Mouse (Mus musculus) forebrain, embryonic 11.5 days (tissue): ENCODE data around the gene Pacsin2. TPM values are rescaled to one million over a fixed set of nuclear protein-coding genes. Genes with fewer than 3 reads are reported as not detected.

Source experiments
- ATAC-seq: fragments of 200-750 bp; cut with Nextera tagmentation; replicated peaks from 2 replicates; pipeline ENCODE4 v1.8.0; 2017; ENCODE audit warnings: moderate TSS enrichment; ENCODE audit not compliant: low FRiP score
- DNase-seq: peaks from one replicate; pipeline ENCODE4 v3.0.0-alpha.2; 2017; ENCODE audit warnings: low spot score
- H3K27ac ChIP-seq: fragments of 300-500 bp; sonication (generic); 2 replicates; pipeline ENCODE4 v1.5.1; 2014; ENCODE audit warnings: low read depth, low read length
- H3K27me3 ChIP-seq: fragments of 300-500 bp; sonication (generic); 2 replicates; pipeline ENCODE4 v1.6.1; 2014; ENCODE audit warnings: mild to moderate bottlenecking, low read length, mixed read lengths; ENCODE audit not compliant: control insufficient read depth, insufficient read depth
- H3K36me3 ChIP-seq: fragments of 300-500 bp; sonication (generic); 2 replicates; pipeline ENCODE4 v1.6.1; 2014; ENCODE audit warnings: mild to moderate bottlenecking, low read length, moderate library complexity, mixed read lengths; ENCODE audit not compliant: control insufficient read depth, insufficient read depth
- H3K4me1 ChIP-seq: fragments of 300-500 bp; sonication (generic); replicated peaks from 2 replicates; pipeline ENCODE4 v1.6.1; 2014; ENCODE audit warnings: low read length, mixed read lengths; ENCODE audit not compliant: control insufficient read depth, insufficient read depth
- H3K4me2 ChIP-seq: fragments of 300-500 bp; sonication (generic); 2 replicates; pipeline ENCODE4 v1.6.1; 2014; ENCODE audit warnings: low read depth, mild to moderate bottlenecking, low read length, moderate library complexity, mixed read lengths; ENCODE audit not compliant: severe bottlenecking
- H3K4me3 ChIP-seq: fragments of 300-500 bp; sonication (generic); 2 replicates; pipeline ENCODE4 v1.5.1; 2014; ENCODE audit warnings: low read depth, low read length
- H3K9ac ChIP-seq: fragments of 300-500 bp; sonication (generic); 2 replicates; pipeline ENCODE4 v1.6.1; 2014; ENCODE audit warnings: low read length
- H3K9me3 ChIP-seq: fragments of 300-500 bp; sonication (generic); 2 replicates; pipeline ENCODE4 v1.6.1; 2016; ENCODE audit warnings: low read length, mixed read lengths; ENCODE audit not compliant: control insufficient read depth
- WGBS: fragments of 180-500 bp; shearing (Covaris S2); extraction: QIAGEN DNeasy Blood & Tissue Kit; methylation state at CpG from one replicate; pipeline ENCODE4 v1.1.7; 2014; 5-methylcytosine and 5-hydroxymethylcytosine counted together
- polyA plus RNA-seq: library from polyadenylated mRNA; unstranded; fragments of >200 nt; fragmentation: Nextera tagmentation; extraction: Ambion mirVana; gene quantifications from 2 replicates; pipeline ENCODE4 v1.2.1, GENCODE M21; 2014

Pacsin2 gene
- polyA plus RNA-seq, 1 experiment from 2014 or later = 50.5 TPM

GRCm38 (mm10) chr15:83428586-83428985 is 35.8 kb downstream of the Pacsin2 start:
- Histone ChIP-seq H3K9me3 (no peaks in the 10 kb centered on the region), H3K4me1 (no peaks in the 10 kb centered on the region), H3K9ac (no peak overlapping the region), H3K27me3 (no peaks in the 10 kb centered on the region), H3K4me2 (no peak overlapping the region), H3K27ac (no peak overlapping the region), H3K4me3 (no peak overlapping the region), H3K36me3 (no peaks in the 10 kb centered on the region)
- 100% methylated on average over 1 of the region's 1 CpGs for WGBS
- ATAC-seq (no peak), DNase-seq (no peak)

GRCm38 (mm10) chr15:83427294-83428163 is 36.9 kb downstream of the Pacsin2 start:
- H3K4me3 ChIP-seq = no peak overlapping the region
- no peak overlapping the region for H3K4me2 ChIP-seq
- ATAC-seq (no peak), DNase-seq (no peak)
- WGBS = 81% methylated on average over 9 of the region's 9 CpGs
- no peak overlapping the region for H3K27ac ChIP-seq
- no peaks in the 10 kb centered on the region for H3K27me3 ChIP-seq
- H3K4me1 ChIP-seq = no peaks in the 10 kb centered on the region
- no peaks in the 10 kb centered on the region for H3K36me3 ChIP-seq
- H3K9ac ChIP-seq = no peak overlapping the region
- no peaks in the 10 kb centered on the region for H3K9me3 ChIP-seq

GRCm38 (mm10) chr15:83425794-83426193 is 38.6 kb downstream of the Pacsin2 start:
- H3K36me3 ChIP-seq = no peaks in the 10 kb centered on the region
- no peak overlapping the region for H3K9ac ChIP-seq
- H3K4me3 ChIP-seq = no peak overlapping the region
- no peak overlapping the region for H3K27ac ChIP-seq
- 45% methylated on average over 5 of the region's 5 CpGs for WGBS
- DNase-seq (no peak), ATAC-seq (no peak)
- H3K4me1 ChIP-seq = no peaks in the 10 kb centered on the region
- no peaks in the 10 kb centered on the region for H3K27me3 ChIP-seq
- H3K4me2 ChIP-seq = no peak overlapping the region
- H3K9me3 ChIP-seq = no peaks in the 10 kb centered on the region

GRCm38 (mm10) chr15:83425277-83425676 is 39.1 kb downstream of the Pacsin2 start:
- no peaks in the 10 kb centered on the region for H3K36me3 ChIP-seq
- ATAC-seq (no peak), DNase-seq (no peak)
- no peaks in the 10 kb centered on the region for H3K4me1 ChIP-seq
- WGBS = 80% methylated on average over 4 of the region's 4 CpGs
- no peak overlapping the region for H3K4me3 ChIP-seq
- no peak overlapping the region for H3K4me2 ChIP-seq
- no peaks in the 10 kb centered on the region for H3K9me3 ChIP-seq
- H3K9ac ChIP-seq = no peak overlapping the region
- no peaks in the 10 kb centered on the region for H3K27me3 ChIP-seq
- H3K27ac ChIP-seq = no peak overlapping the region

- H3K9me3 ChIP-seq = no peaks in the 10 kb centered on the region
- H3K9ac ChIP-seq = no peak overlapping the region
- ATAC-seq = no peak
- H3K27ac ChIP-seq = no peak overlapping the region
- 78% methylated on average over 5 of the region's 5 CpGs for WGBS
- no peak for DNase-seq
- H3K4me2 ChIP-seq = no peak overlapping the region
- H3K4me1 ChIP-seq = no peaks in the 10 kb centered on the region
- H3K36me3 ChIP-seq = no peaks in the 10 kb centered on the region
- H3K27me3 ChIP-seq = no peaks in the 10 kb centered on the region
- H3K4me3 ChIP-seq = no peak overlapping the region
These were observed 40.6 kb downstream of the Pacsin2 start for GRCm38 (mm10) chr15:83423589-83424384.

GRCm38 (mm10) chr15:83422299-83422981 is 42.0 kb downstream of the Pacsin2 start:
- Histone ChIP-seq H3K4me2 (no peak overlapping the region), H3K9me3 (no peaks in the 10 kb centered on the region), H3K36me3 (no peaks in the 10 kb centered on the region), H3K9ac (no peak overlapping the region), H3K27ac (no peak overlapping the region), H3K4me1 (no peaks in the 10 kb centered on the region), H3K4me3 (no peak overlapping the region), H3K27me3 (no peaks in the 10 kb centered on the region)
- no peak for ATAC-seq
- WGBS = 91% methylated on average over 15 of the region's 15 CpGs
- DNase-seq = no peak

- H3K4me1 ChIP-seq = no peaks in the 10 kb centered on the region
- 82% methylated on average over 2 of the region's 2 CpGs for WGBS
- DNase-seq (no peak), ATAC-seq (no peak)
- no peak overlapping the region for H3K4me2 ChIP-seq
- no peak overlapping the region for H3K27ac ChIP-seq
- H3K4me3 ChIP-seq = no peak overlapping the region
- no peaks in the 10 kb centered on the region for H3K27me3 ChIP-seq
- H3K9ac ChIP-seq = no peak overlapping the region
- no peaks in the 10 kb centered on the region for H3K9me3 ChIP-seq
- no peaks in the 10 kb centered on the region for H3K36me3 ChIP-seq
These were observed 44.8 kb downstream of the Pacsin2 start for GRCm38 (mm10) chr15:83419562-83419961.

- Histone ChIP-seq H3K27ac (no peak overlapping the region), H3K27me3 (no peaks in the 10 kb centered on the region), H3K4me2 (no peak overlapping the region)
These were observed 45.7 kb downstream of the Pacsin2 start for GRCm38 (mm10) chr15:83418685-83419084.

More at GRCm38 (mm10) chr15:83418685-83419084, 45.7 kb downstream of the Pacsin2 start:
- Histone ChIP-seq H3K36me3 (no peaks in the 10 kb centered on the region), H3K9ac (no peak overlapping the region), H3K4me3 (no peak overlapping the region), H3K4me1 (no peaks in the 10 kb centered on the region), H3K9me3 (no peaks in the 10 kb centered on the region)
- no peak for ATAC-seq
- no peak for DNase-seq
